Mouse (Mus musculus) urinary bladder, postnatal 4 days (tissue): ENCODE measurements around the gene R3hdml.

ENCODE experiments used
- DNase-seq, 2 experiments: peaks; one replicate each; pipeline ENCODE4 v3.0.0; 2021 to 2022; ENCODE audit warnings: low spot score in 2 of 2

Gene R3hdml

DNA sequence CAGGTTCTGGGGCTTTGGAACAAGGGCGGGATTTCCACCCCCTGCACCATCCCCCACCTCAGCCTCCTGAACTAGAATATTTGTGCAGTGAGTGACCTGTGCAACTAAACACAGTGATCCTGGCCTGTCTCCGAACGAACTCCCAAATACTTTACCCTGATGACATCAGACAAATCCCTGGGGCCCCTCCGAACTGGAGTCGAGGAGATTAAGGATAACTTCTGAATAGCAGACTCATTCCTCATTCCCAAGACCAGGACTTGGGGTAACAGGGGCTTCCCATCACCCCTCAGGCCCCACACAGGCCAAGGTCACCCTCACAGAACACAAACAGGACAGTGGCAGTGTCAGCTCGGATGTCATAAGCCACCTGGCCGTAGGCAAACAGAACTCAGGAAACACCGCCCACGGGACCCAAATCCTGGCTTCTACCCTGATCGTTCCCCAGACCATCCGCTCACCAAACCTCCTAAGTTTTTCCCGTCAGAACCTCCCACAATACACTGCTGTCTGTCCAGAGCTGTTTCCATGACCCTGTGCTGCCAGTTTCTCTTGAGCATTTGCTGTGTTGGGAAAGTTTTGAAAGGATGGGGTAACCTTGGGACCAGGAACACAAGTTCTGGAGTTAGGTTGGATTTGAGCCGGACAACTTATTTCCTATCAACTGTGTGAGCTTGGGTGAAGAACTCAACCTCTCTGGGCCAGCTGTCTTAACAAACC is 47.4 kb downstream of the R3hdml start:
- no peak for DNase-seq

DNA sequence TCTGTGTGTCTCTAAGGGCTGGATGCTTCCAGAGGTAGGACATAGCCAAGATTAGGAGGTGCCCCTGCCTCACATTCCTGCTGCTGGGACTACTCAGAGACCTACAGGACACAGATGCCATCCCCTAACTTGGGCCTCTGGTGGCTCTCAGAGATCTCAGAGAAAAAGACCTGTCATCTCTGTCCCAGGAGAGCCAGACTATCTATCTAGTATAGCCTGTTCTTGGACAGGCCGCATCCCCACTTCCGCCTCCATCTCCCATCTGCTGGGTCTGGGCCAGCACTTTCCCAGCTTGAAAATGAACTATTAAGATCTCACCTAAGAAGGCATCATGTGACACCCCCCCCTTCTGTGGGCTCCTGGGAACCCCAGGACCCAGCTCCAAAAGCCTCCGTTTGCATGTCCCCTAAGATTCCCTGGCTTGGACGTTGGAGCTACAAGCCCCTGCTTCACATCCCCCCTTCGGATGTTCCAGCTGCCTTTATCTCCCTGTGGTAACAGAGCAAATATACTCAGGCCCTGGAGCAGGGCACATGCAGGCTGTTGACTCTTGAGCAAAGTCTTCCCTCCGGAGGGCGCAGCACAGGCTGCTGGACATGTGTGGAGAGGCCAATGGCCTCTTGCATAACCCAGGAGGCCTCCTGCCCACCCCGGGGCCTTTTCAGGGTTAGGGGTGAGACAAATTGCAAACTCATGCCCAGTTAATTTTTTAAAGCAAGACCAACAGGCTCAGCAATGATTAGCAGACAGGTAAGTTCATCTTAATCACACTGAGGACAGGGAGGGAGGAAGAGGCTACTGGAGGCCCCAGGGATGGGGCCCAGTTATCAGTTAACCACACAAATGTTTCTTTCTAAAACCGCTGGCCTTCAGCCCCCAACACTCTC is 48.4 kb downstream of the R3hdml start:
- no peak for DNase-seq

DNA sequence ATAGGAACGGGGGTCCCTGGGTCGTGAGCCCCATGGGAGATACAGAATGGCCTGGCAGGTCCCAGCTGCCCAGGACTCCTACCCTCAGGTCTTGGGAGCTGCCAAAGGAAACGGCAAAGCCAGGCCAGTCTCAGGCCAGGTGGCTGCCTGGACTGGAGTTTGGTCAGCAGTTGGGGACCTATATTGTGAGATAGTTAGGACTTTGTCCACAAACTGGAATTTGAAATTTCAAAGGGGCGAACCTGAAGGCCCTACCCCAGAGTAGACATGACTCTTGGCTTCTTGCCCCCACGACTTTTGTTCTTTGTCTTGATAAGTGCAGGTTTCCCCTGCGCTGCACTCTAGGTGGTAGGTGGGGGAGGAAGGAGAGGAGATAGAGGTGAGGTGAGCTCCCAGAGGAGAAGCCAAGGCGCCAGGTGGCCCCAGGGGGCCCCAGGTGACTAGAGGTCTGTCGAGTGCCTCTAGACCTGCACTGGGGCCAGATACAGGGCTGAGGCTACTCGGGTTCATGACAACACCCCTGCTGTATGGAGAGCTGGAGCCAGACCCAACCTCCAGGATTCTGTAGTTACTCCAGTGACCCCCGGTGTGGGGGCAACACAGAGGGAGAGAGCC is 49.6 kb downstream of the R3hdml start:
- DNase-seq: no peak

GRCm38 (mm10) chr2:163542674-163543073 is 50.6 kb downstream of the R3hdml start:
- DNase-seq: no peak

- DNase-seq: no peak
Measured at GRCm38 (mm10) chr2:163546623-163547318, 54.7 kb downstream of the R3hdml start.

DNA sequence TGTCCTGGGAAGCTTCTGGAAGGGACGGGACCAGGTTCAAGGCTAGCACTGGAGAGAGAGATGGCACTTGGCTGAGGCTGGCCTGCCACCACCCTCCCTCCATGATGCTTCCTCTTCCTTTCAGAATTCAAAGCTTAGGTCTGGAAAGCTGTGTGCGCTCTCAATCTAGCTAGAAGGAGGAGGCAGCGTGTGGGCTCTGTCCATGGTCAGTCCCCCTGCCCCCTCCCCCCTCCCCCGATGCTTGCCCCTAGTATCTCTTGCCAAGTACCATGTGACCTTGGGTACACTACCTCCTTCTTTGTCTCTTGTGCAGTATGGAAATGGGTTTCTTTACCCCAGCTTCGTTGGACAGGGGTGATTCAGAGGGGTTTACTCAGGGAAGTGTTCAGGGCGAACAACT is 56.7 kb downstream of the R3hdml start:
- DNase-seq: no peak

DNA sequence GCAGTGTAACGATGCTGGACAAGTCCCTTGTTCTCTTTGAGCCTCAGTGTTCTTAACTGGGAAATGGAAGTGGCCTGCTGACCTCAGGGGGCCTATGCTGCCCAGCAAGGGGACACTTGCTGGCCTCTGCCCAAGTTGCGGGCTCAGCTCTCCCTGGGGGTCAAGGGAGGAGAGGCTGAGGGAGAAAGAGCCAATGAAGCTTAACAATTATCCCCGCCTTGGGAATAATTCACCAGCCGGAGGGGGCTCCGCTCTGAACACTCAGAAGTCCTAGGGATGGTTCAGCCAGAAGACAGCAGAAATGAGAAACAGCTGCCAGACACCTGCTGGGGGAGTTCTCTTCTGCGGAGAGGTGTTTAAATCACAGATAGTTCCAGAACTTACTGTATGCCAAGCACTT is 57.7 kb downstream of the R3hdml start:
- no peak for DNase-seq
